Mouse (Mus musculus) mouse embryonic stem cell (cell line): ENCODE results near the gene Vps72.

ENCODE experiments used
- in situ Hi-C, 2 experiments: fragments of 300-500 bp; cut with MboI; formaldehyde crosslinking; loops; 1 replicate in 1 of 2; 3 replicates in 1 of 2; pipeline ENCODE4 v1.14.3; 2019 to 2020; ENCODE audit warnings: low sequenced_read_pairs in 2 of 2, low pct_unique_long_range_greater_than_20kb in 1 of 2, mixed read lengths in 1 of 2; ENCODE audit not compliant: unreplicated experiment in 1 of 2

Vps72 gene

DNA sequence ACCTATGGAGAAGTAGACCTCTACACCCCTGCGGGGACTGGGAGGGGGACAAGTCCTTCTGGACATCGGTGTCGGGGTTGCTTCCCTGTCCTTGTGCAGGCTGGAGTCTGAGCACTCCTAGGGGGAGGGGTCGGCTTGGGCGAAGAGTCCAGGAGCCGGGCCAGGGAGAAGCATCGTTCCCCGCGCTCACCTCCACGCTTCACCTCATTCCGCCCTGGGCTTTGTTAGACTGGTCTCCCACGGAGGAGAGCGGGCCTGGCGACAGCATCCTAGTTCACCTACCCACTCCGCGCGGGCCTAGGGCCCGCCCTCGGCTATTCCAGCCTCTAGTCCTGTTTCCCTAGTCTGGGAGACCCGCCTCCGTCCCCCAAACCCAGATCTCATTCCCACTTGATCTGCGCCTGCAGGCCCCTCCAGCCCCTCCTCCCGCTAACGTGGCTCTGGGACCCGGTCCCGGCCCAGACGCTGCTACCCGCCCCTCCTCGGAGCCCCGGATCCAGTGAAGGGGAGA, 50.3 kb downstream of the Vps72 start:
- in situ Hi-C loops = no loop called here

DNA sequence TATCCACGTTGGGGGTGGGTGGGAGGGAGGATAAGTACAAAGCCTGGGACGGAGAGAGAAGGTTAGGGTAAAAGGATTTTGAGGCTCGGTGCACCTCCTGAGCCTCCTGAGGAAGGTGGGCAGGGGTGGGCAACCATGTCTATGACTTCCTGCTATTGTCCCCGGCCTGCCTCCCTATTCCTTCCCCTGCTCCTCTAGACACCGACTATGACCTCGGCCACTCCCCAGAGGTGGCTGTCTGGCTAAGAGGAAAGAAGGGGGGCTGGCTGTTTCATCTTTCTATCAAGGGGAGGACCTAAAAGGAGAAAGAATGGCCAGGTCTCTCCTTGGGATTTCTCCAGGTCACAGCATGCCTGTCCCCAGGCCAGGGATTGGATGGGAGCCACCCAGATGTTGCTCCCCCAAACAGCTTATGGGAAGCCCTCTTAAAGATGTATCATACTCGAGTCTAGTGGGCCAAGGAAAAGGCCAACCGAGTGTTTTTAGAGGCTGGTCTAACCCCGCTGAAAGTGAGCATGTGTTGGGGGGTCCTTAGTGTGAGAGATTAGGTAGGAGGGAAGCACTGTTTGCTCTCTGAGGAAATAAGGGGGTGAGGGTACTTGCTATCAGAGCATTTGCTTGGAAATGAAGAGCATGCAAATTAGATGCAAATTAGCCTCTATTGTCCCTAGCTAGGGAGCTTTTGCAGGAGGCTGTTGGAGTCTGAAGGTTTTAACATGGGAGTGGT, 51.0 kb downstream of the Vps72 start:
- in situ Hi-C loops = no loop called here

DNA sequence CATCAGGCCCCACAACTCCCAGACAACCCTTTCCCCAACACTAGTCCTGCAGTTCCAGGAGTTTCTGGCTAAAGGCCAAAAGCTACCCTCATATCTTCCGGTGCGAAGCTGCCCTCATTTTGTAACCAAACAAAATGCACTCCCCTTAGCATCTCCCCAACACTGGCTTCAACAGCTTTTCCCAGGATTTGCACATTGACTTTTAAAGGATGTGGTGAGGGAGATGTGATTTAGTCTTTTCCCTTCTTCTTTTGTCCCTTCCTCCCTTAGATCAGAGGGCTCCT, 51.5 kb downstream of the Vps72 start:
- in situ Hi-C loops = no loop called here

DNA sequence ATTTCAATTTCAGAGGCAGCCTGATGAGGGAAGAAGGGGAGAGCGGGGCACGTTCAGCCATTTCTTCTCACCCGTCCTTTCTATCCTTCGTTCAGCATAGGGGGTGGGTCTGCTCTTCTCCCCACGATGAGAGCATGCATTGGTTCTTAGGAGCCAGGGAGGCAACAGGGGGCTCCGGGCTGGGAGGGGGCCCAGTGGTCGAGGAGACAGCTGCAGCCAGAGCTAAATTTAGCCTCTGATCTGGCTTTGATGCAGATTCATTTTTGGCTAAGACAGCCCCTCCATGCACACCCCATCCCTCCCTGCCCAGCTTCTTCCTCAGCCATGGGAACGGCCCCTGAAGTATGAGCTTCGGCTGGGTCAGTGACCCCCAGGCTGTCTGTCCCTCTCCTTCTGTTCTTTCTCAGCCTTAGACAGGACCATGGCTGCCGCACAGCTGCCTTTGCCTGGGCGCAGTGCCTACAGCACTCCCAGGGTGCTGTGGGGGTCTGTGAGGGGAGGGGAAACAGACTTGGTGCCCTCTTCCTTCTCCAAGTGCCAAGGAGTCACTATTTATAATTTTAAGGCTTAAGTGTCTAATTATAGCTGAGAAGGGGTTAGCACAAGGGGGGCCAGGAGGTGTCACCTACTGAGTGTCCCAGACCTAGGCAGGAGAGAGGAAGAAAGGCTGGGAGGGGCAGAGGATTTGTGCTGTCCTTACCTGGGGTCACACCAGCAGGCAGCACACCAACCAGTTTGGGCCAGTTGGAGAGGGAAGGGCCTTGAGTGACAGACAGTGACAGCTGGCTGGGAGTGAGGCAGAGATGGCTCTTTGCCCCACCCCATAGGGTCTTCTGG, 52.8 kb downstream of the Vps72 start:
- in situ Hi-C loops = no loop called here

DNA sequence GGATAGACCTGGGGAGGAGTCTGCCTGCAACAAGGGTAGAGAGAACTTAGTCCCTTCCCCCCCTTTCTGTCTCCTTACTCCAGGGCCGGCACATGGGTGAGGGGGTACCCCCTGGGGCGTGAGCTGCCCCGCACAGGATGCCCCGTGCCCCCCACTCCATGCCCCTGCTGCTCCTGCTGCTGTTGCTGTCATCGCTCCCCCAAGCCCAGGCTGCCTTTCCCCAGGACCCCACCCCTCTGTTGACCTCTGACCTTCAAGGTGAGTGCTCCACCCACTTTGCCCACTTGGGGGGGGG, 53.4 kb downstream of the Vps72 start:
- in situ Hi-C loops = no loop called here

DNA sequence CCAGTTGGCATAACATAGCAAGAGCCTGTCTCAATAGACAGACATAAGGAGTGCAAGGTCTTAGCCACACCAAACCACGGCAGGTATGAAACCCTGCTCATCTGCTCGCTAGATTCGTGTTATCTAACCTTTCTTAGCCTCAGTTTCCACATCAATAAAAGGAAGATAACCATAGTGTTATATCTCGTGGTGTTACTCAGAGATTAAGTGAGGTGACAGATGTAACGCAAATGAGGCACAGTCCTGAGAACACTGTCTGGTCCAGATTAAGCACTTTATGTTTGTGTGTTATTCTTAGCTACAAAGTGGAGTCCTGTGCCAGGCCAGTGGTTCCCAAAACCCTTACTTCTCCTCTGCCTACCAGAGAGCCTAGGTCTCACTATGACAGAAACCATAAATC, 54.0 kb downstream of the Vps72 start:
- in situ Hi-C loops = no loop called here

DNA sequence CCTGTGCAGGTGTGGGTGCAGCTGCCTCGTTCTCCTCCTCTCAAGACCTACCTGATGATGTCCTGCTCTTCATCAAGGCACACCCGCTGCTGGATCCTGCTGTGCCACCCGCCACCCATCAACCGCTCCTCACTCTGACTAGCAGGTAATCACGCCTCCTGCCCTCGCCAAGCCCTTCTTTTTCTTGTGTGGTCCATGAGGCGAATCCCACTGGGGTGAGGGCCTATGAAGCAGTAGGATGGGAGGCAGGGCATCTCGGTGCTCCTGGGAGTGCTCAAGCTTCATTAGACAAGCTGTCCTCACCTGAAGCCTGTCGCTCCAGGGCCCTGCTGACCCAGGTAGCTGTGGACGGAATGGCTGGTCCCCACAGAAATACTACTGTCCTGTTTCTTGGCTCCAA, 59.2 kb downstream of the Vps72 start:
- in situ Hi-C loops = no loop called here

DNA sequence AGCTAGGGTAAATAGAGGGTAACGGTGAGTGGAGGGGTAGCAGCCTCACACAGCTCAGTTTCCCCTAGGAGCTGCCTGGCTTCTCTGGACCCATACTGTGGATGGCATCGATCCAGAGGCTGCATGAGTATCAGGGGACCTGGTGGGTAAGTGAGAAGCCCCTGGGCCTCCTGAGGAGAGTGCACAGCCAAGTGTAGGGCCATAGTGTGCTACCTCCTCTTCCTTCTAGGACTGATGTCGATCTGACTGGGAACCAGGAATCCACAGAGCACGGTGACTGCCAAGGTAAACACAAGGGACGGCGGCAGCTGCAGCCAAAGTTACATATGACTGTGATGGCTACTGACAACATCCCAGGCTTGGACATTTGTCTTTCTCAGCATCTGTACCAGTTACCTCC, 60.3 kb downstream of the Vps72 start:
- in situ Hi-C loops = no loop called here
